Mouse (Mus musculus) gastrocnemius, postnatal 14 days (tissue): Measurements from ENCODE around the gene Igdcc3. TPM values are rescaled to one million over a fixed set of nuclear protein-coding genes. Genes with fewer than 3 reads are reported as not detected.

Experiments used
- DNase-seq: peaks from one replicate; pipeline ENCODE4 v3.0.0; 2021; ENCODE audit warnings: mixed read lengths
- intact Hi-C: fragments of 180-260 bp; cut with DNase I; formaldehyde crosslinking; loops from one replicate; pipeline ENCODE4 v1.15.1; 2025; ENCODE audit warnings: low total_unique reads
- total RNA-seq, 2 experiments: library from RNA; stranded (reverse); gene quantifications; 2 replicates each; pipeline ENCODE4 v1.2.3; 2021

The Igdcc3 gene
- total RNA-seq, 2 experiments from 2014 or later: 0.37 to 0.58 TPM

DNA sequence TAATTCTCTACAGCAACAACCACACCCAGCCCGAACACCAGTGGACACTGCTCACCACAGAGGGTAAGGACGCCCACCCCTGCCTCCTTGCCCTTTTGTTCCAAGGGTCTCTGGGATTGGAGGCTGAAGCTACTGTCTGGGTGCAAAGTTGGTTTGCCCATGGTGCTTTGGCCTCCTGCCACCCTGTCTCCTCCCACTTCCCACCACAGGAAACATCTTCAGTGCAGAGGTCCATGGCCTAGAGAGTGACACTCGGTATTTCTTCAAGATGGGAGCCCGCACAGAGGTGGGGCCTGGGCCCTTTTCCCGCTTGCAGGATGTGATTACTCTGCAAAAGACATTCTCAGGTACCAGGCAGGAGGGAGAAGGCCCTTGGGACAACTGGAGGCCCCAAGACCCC is 9.3 kb upstream of the Igdcc3 start:
- intact Hi-C loops: loop anchor here (5.0 to 10.0 kb wide), 3 partner anchors 36 to 153 kb away; no protein-coding TSS in a partner anchor

DNA sequence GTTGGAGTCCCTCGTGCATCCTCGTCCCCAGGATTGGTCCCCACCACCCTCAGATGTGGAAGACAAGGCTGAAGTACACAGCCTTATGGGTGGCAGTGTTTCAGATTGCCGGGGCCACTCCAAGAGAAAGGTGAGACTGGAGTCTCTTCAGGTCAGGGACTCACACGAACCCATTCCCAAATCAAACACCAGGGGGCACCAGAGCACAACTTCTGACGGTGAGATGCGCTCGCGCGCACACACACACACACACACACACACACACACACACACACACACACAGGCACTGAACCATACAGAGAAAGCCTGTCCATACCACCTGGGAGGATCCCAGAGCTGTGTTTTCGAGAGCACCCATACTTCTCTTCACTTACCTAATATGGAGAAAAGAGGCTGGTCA is 7.2 kb upstream of the Igdcc3 start:
- peak; percentile 73 for DNase-seq
- intact Hi-C loops: loop anchor here (5.0 to 10.0 kb wide), 3 partner anchors 34 to 151 kb away; no protein-coding TSS in a partner anchor

More for the DNA sequence above, 9.3 kb upstream of the Igdcc3 start:
- DNase-seq: no peak

DNA sequence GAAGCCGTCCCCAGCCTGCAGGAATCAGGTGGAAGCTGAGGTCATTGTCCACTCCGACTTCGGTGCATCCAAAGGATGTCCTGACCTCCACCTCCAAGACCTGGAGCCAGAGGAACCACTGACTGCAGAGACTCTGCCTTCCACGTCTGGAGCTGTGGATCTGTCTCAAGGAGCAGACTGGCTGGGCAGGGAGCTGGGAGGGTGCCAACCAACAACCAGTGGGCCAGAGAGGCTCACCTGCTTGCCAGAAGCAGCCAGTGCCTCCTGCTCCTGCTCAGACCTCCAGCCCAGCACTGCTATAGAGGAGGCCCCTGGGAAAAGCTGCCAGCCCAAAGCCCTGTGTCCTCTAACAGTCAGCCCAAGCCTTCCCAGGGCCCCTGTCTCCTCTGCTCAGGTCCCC is 5.9 kb upstream of the Igdcc3 start:
- DNase-seq: no peak
- intact Hi-C loops: loop anchor here (10.0 kb wide), 1 partner anchor 150 kb away; no protein-coding TSS in a partner anchor

DNA sequence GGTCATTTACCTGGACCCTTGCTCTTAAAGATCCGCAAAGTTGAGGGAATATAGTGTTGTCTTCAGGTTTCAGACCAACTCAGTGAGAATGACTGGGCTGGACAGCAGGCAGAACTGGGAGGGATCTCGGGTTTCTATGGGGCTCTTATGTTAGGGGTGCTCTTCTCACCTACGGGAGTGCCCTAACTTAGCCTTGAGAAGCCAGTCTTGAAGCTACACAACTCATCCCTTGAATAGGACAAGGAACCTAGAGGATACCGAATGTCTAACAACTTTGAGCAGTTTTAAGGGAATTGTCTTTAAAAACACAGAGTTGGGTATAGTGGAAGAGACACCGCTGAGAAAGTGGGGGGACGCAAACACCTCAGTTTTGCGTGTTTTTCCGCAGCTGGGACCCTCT is 498 bp upstream of the Igdcc3 start:
- DNase-seq: no peak
- intact Hi-C loops: no loop called here

DNA sequence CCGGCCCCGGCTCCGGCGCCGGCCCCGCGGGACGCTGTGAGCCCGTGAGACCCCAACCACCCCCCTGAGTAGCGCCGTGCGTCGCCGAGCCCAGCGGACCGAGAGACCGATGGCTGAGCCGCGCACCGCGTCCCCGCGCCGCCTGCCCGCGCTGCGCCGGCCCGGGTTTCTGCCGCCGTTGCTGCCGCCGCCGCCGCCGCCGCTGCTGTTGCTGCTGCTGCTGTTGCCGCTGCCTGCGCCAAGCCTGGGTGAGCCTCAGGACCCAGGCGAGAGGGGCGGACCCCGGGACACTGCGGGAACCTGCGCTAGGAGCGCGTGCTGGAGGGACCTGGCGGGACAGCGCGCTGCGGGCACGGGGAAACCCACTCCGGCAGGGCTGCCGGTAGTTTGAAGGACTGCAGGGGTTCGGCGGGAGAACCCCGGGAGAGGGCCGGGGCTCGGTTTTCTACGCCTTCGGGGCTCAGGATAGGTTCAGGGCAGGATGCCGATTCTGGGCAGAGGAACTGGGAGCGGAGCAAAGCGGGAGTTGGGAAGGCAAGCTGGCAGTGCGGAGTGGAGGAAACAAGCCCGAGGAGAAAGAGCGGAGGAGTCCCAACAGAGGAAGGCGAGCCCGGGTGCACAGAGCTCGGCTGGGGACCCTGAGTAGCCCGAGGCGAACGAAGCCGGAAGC is 452 bp downstream of the Igdcc3 start:
- peak; percentile 58 for DNase-seq
- intact Hi-C loops: no loop called here

DNA sequence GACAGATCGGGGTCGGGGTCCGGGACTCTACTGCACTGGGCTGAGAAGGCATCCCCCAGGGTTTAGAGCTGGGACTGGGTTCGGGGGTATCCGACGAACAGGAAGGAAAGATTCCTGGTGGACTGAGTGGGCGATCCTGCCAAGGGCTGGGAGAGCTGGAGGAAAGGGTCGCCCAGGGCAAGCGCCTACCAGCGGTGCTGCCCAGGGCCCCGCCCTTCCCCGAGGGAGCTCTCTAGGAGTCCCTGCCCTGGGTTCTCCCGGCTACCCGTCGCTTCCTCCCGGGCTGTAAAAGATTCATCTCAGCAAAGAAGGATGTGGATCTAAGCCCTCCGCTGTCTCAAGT is 958 bp downstream of the Igdcc3 start:
- peak; percentile 45 for DNase-seq
- intact Hi-C loops: no loop called here

DNA sequence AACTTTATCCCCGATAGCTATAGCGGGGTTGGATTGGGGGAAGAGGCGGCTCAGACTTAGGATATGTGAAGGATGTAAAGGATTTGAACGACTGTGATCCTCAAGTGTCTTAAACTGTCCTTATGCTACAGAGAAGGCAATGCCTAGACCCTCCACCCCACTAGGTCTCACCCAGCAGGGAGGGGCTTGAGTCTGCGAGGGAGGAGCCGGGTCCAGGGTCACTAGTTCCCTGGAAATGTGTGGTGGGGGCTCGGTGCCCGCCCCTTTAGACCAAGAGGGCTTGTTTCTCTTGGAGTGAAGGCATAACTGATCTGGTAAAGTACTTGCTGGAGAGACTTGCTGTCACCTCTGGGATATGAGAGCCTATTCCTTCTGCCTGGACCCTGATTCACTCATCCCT is 1.4 kb downstream of the Igdcc3 start:
- no peak for DNase-seq
- intact Hi-C loops: no loop called here

DNA sequence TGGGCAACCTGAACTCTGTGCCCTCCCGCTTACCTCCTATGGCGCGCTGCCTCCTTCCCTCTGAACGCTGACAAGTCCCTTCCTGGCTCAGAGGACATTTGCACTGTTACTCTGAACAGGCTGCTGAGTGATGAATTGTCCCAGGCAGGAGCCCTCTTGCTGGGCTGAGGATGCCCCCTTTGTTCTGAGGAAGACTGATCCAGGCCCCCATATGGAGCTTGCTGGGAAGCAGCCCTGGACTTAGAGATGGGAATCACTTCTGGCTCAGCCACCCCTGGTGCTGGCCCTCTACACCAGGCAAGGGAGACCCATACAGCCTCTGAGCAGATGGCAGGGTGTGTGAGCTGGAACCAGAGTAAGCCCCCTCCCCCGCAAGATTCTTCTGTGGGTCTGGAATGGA is 5.0 kb downstream of the Igdcc3 start:
- DNase-seq: no peak
- intact Hi-C loops: no loop called here

DNA sequence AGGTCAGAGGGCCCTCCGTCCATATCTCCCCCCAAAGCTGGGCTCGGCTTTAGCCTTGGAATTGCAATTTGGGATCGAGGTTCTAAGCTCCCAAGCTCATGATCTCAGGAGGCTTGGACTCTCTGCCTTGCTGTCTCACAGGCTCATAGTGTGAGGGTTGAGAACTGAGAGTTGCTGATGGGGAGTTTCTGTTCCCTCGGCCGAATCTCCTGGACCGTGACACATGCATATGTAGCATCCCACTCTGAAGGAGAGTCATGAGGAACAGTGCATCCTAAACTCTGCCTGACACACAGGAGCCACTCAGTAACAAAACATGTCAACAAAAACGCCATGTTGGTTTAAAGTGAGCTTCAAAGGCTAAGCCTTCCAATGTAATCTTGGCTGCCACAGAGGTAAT is 7.5 kb downstream of the Igdcc3 start:
- intact Hi-C loops: no loop called here
- no peak for DNase-seq

DNA sequence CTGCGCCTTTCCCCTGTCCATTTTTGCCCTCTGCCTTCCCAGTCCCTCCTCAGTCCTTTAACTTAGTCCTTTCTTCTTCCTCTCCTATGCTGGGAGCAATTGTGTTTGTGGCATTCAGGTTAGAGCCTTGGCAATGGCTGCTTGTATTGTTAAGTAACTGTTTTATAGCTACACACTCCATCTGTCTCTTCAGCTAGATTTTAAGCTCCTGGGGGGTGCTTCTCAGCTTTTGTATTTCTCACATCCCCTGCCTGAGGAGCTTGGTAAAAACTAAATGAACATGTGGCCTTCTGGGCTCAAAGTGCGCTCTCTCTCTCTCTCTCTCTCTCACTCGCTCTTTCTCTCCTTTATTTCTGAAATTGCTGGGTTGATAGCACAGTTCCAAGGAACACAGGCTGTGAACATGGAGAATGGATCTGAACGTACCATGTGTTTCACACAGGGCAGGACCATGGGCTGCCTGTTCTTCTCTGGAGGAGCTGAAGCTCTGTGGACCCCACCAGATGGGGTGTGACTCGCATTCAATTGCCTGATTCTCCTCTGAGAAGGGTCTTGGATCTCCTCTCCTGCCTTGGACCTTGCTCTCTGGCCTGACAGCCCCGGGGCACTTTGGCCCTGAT is 11.8 kb downstream of the Igdcc3 start:
- DNase-seq: no peak
- intact Hi-C loops: no loop called here

DNA sequence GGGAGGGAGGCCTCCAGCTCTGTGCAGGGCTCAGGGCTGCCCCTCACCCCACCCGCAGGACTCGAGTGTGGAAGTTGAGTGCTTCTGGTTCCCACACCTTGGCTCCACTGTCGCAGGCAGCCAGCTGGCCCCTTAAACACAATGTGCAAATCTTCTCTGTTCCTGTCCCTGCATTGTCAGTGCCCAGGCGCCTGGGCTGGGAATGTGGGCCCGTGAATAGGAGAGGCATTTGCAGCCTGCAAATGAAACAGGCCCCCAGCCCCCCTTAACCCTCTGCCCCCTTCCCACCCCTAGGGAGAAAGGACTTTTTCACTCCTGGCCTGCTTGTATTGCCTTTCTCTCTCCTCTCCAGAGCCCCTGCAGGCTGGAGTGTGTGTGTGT is 12.3 kb downstream of the Igdcc3 start:
- intact Hi-C loops: no loop called here
- DNase-seq: no peak

DNA sequence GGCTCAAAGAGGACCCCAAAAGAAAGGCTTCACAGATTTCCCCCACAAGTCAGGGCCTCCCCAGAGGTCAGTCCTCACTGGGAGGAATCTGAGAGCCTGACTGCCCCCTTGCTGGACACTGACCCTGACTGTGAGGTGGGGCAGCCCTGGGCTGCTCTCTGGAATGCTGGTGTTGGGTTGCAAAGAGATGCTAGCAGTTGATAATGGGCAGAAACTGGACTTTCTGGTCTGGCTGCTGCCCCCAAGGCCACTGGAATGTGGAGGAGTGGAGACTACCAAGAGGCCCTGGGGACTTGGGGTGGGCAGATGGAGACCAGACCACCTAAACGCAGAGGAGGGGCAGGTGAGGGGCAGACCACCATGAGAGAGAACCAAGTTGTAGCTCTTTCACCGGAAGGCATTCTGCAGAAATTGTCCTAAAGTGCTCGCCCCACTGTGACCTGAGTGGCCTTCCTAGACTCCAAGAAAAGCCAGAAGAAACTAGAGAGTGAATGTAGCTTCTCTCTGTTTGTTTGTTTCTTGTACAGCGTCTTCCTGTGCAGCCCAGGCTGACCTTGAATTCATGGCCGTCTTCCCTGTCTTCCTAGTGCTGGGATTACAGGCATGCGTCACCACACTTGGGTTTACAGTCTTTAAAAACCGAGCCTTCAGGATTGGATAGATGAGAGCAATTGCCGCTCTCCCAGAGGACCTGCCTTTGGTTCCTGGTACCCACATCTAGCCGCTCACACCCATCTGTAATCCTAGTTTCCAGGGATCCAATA is 13.9 kb downstream of the Igdcc3 start:
- intact Hi-C loops: no loop called here
- DNase-seq: no peak

DNA sequence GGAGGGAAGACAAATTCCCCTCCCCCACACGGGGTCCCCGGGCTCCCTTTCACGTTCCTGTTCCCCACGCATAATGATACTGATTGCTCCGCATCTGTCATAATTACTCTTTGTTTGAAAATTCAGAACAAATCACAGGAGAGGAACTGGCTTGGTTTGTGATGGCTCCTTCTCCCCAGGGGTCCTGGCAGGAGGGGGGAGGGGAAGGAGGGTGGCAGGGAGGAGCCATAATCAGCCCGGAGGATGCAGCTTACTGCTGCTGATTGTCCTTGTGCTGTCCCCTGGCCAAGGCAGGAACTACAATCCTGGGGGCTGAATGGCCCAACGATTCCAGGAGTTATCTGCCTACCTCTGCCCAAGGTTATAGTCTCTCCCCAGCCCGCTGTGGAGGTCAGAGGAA is 15.6 kb downstream of the Igdcc3 start:
- intact Hi-C loops: no loop called here
- DNase-seq: no peak

DNA sequence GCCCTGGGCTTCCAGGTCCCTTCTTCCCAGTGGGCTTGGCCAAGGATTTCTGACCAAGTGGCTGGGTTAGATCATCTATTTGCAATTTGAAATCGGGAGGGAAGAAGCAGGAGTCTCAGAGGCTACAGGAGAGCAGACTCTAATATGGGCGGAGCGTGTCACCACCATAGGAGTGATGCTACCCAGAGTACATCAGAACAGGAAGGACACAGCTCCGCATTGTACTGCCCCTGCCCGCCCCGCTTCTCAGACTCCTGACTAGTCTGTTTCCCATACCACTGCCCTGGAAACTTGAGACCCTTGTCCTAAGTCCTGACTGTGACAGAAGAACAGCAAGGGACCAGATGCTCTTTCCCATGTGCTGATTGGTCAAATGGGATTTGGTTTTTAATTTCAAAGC is 16.6 kb downstream of the Igdcc3 start:
- intact Hi-C loops: no loop called here
- no peak for DNase-seq

DNA sequence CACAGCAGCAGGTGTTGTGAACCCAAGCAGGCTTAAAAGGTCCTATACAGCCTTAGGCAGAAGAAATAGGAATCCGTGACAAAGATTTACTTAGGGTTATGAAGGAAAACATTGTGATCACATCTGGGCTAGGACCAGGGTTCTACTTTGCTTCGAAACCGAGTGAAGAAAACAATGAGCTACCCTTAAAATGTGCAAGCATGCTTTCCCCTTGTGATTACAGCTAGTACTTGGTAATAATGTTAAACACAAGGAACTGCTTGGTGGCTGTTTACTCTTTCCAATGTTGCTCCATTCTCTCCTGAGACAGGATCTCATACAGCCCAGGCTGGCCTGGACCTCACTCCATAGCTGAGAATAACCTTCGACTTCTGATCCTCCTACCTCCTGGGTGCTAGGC is 20.2 kb downstream of the Igdcc3 start:
- intact Hi-C loops: no loop called here
- DNase-seq: no peak

DNA sequence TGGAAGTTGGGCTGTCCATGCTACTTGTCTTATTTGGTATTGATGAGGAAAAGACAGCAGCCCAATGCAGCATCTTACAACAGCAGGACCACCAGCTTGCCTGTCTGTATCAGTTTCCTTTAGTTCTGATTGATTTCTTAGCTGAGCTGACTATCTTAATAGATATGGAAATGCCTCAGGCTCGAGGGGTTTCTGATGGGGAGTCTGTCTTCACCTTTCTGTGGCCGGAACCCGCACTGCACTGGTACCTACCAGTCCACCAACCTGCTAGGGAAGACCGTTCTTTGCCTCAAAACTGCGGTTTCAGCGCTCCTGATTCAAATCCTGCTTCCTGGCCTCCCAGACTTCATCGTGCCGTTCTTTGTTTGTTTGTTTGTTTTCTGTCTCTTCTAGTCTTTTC is 20.9 kb downstream of the Igdcc3 start:
- DNase-seq: no peak
- intact Hi-C loops: no loop called here

DNA sequence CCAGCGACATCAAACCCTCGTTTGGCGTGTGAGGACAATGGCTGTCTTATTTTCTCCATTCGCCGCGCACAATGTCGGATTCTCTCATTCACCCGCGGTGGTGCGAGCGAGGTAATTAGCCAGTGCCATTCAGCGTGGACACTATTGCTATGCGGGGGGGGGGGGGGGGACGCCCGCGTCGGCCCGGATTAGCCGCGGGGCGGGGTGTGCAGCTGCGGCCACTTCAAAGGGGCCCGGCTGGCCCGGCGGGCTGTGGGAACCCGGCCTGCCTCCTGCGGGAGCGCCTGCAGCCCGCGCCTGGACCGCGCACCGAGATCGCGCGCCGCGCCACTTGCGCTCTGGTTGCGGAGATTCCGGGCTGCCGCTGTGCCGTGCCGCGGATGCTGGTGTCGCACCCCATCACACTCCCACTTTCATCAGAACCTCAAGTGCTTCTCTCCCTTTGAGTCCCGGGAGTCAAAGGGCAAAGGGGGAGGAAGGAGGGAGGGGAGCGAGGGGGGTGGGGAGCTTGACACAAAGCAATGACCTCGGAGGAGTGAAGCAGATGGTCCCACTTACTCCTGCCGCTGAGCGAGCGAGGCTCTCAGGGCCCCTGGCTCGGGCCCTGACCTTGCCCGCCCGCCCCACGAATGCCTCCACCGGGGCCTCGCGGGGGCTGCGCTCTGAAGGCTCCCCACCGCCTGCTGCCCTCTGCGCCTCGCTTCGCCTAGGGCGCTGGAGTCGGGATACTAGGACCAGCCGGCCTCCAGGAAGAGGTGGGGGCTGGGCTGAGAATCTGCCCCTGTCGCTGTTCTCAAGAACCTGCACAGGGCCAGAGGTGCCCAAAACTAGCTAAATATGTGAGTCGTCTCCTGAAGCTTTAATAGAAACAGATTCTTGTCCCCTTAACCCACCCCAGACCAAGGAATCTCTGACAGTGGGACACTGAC is 22.0 kb downstream of the Igdcc3 start:
- intact Hi-C loops: no loop called here
- DNase-seq: peak; percentile 31

DNA sequence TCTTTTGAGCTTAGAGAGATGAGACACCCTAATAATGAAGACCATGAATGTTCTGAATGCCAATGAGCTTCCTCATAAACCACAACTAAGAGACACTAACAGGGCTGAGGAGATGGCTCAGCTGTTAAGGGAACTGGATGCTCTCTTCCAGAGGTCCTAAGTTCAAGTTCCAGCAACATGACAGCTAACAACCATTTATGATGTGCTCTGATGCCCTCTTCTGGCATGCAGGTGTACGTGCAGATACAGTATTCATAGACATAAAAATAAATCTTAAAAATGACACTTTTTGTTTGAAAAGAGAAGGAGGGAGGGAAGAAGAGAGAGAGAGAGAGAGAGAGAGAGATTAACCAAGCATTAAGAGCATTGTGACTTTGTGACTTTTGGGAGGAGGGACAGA is 23.9 kb downstream of the Igdcc3 start:
- intact Hi-C loops: loop anchor here (5.0 kb wide), 1 partner anchor 33 kb away; no protein-coding TSS in a partner anchor

DNA sequence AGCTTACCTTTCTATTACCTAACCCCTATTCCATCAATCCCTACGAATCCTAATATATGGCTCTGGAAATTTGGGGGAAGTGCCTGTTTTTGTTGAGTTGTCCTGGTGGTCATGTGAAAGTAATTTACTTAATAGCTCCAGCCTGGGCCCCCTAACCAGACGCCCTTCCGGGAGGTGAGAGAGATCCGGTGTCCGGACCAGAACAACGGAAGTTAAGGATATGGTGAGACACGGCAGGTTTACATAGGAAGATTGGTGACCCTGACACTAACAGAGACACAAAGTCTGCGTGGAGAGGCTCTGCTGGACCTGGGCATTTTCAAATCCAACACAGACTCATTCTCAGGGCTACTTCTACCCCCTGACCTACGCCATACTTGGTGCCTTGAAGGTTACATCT is 25.4 kb downstream of the Igdcc3 start:
- no peak for DNase-seq

More for the DNA sequence above, 23.9 kb downstream of the Igdcc3 start:
- no peak for DNase-seq

DNA sequence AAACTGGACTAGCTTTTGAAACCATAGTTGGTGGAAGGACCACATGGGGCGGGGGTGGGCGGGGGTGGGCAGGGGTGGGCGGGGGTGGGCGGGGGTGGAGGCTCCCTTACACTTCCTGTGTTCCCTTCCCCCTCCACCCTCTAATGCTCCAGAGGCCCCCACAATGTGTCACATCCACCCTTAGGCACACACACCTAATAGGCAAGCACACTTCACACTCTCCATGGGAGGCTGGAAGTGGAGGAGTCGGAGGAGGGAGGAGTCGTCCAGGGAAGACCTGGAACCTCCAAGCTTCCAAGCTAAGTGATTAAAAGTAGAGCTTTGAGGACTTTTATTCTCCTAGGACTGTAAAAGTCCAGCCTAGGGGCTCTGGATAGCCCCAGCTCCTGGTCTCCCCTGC is 27.5 kb downstream of the Igdcc3 start:
- intact Hi-C loops: loop anchor here (5.0 kb wide), 1 partner anchor 36 kb away; no protein-coding TSS in a partner anchor
- DNase-seq: no peak

More for the DNA sequence above, 25.4 kb downstream of the Igdcc3 start:
- intact Hi-C loops: loop anchor here (5.0 kb wide), 1 partner anchor 34 kb away; no protein-coding TSS in a partner anchor
